Comparison of ENCODE assay signal across 19 mouse cellular contexts in genomic region chr10:75390832-75391231, GRCm38 (mm10). TPM values are rescaled to one million over a fixed set of nuclear protein-coding genes. Genes with fewer than 3 reads are reported as not detected.
DNase-seq lines count a peak whose midpoint lies in the region; ATAC-seq and TF ChIP-seq lines count a peak whose summit lies in the region.
"Had no signal": no experiment of that assay in that cellular context is flagged by ENCODE, and none has a peak within 500 bp of the region (broad histone marks: within the 10 kb centered on the region; RNA-seq: fewer than 3 reads in every experiment).

No protein-coding gene starts in this region.

- no peaks in the 10 kb centered on the region for H3K36me3 ChIP-seq in kidney, embryonic 15.5 days
- H3K36me3 ChIP-seq in lung, postnatal 0 days (ENCODE audit: insufficient read depth, low read length), result no peaks in the 10 kb centered on the region
- H3K36me3 ChIP-seq in stomach, postnatal 0 days (ENCODE audit: control insufficient read depth, insufficient read depth, low read length), result no peaks in the 10 kb centered on the region
- H3K36me3 ChIP-seq: embryonic facial prominence, embryonic 15.5 days; heart, embryonic 10.5 days; hindbrain, embryonic 10.5 days; limb, embryonic 15.5 days; midbrain, embryonic 13.5 days had no signal

- no peaks in the 10 kb centered on the region for H3K9me3 ChIP-seq in kidney, embryonic 15.5 days (replicated peaks)
- H3K9me3 ChIP-seq in lung, postnatal 0 days (ENCODE audit: low read length), result no peaks in the 10 kb centered on the region
- no peaks in the 10 kb centered on the region for H3K9me3 ChIP-seq in stomach, postnatal 0 days (ENCODE audit: control insufficient read depth, low read length)
- H3K9me3 ChIP-seq: embryonic facial prominence, embryonic 15.5 days; heart, embryonic 10.5 days; hindbrain, embryonic 10.5 days; limb, embryonic 15.5 days; midbrain, embryonic 13.5 days had no signal

- H3K27me3 ChIP-seq in kidney, embryonic 15.5 days, result no peaks in the 10 kb centered on the region
- no peaks in the 10 kb centered on the region for H3K27me3 ChIP-seq in lung, postnatal 0 days (replicated peaks; ENCODE audit: insufficient read depth, low read length)
- H3K27me3 ChIP-seq in stomach, postnatal 0 days (ENCODE audit: control insufficient read depth, insufficient read depth, low read length), result no peaks in the 10 kb centered on the region
- H3K27me3 ChIP-seq: embryonic facial prominence, embryonic 15.5 days; limb, embryonic 15.5 days; midbrain, embryonic 13.5 days had no signal

- intact Hi-C loops in gastrocnemius, adult 2 months (cut with DNase I), result loop anchor here (5.0 kb wide), 1 partner anchor 74 kb away; the partner anchor contains the start of gene Adora2a
- intact Hi-C loops in gastrocnemius, postnatal 14 days (cut with DNase I; ENCODE audit: low total_unique reads), result no loop called here

- no peak overlapping the region for H3K4me2 ChIP-seq in kidney, embryonic 15.5 days
- H3K4me2 ChIP-seq in lung, postnatal 0 days (replicated peaks; ENCODE audit: low read depth, low read length), result no peak overlapping the region
- no peak overlapping the region for H3K4me2 ChIP-seq in stomach, postnatal 0 days (replicated peaks; ENCODE audit: low read depth)
- H3K4me2 ChIP-seq: embryonic facial prominence, embryonic 15.5 days; limb, embryonic 15.5 days; midbrain, embryonic 13.5 days had no signal

- TF ChIP-seq CTCF in gastrocnemius, adult 2 months (IDR thresholded peaks at IDR 0.05), result peak; percentile 53
- TF ChIP-seq CTCF in lung, postnatal 0 days (IDR thresholded peaks at IDR 0.05), result peak; percentile 50
- peak; percentile 53 for TF ChIP-seq CTCF in stomach, postnatal 0 days (IDR thresholded peaks at IDR 0.05; ENCODE audit: low read depth)

- H3K4me3 ChIP-seq in gastrocnemius, adult 2 months, result no peak overlapping the region
- no peak overlapping the region for H3K4me3 ChIP-seq in kidney, embryonic 15.5 days (replicated peaks)
- H3K4me3 ChIP-seq in lung, postnatal 0 days (ENCODE audit: low read depth, low read length), result no peak overlapping the region
- H3K4me3 ChIP-seq in stomach, postnatal 0 days (ENCODE audit: low read depth, low read length), result no peak overlapping the region
- H3K4me3 ChIP-seq: embryonic facial prominence, embryonic 15.5 days; heart, embryonic 10.5 days; hindbrain, embryonic 10.5 days; limb, embryonic 15.5 days; midbrain, embryonic 13.5 days had no signal

- no peak for TF ChIP-seq EP300 in lung, postnatal 0 days (IDR thresholded peaks at IDR 0.05)
- no peak for TF ChIP-seq EP300 in stomach, postnatal 0 days (optimal IDR thresholded peaks at IDR 0.05)

- H3K27ac ChIP-seq in gastrocnemius, adult 2 months, result no peak overlapping the region
- H3K27ac ChIP-seq in kidney, embryonic 15.5 days, result no peak overlapping the region
- H3K27ac ChIP-seq in lung, postnatal 0 days (ENCODE audit: low read length), result no peak overlapping the region
- H3K27ac ChIP-seq in stomach, postnatal 0 days (replicated peaks), result no peak overlapping the region
- H3K27ac ChIP-seq: embryonic facial prominence, embryonic 15.5 days; heart, embryonic 10.5 days; hindbrain, embryonic 10.5 days; limb, embryonic 15.5 days; macrophage; midbrain, embryonic 13.5 days had no signal

- no peak for DNase-seq in gastrocnemius, adult 2 months
- no peak for DNase-seq in gastrocnemius, postnatal 14 days
- peak; percentile 37 for DNase-seq in kidney, adult 9 months
- DNase-seq in lung, postnatal 0 days (ENCODE audit: low spot score), result no peak
- no peak for DNase-seq in lung, adult 18-20 months
- DNase-seq in stomach, postnatal 0 days (ENCODE audit: low spot score), result no peak
- no peak for DNase-seq in frontal cortex, postnatal 25 days (ENCODE audit: low spot score in 2 of 2)
- DNase-seq: adrenal gland, postnatal 14 days; cerebellum, adult 8-10 months; thymus, postnatal 36 days had no signal

- WGBS in kidney, embryonic 15.5 days, result 79% methylated on average over 4 of the region's 4 CpGs
- 78% methylated on average over 4 of the region's 4 CpGs for WGBS in lung, postnatal 0 days
- 85% methylated on average over 4 of the region's 4 CpGs for WGBS in stomach, postnatal 0 days

- H3K9ac ChIP-seq in kidney, embryonic 15.5 days, result no peak overlapping the region
- no peak overlapping the region for H3K9ac ChIP-seq in lung, postnatal 0 days (replicated peaks; ENCODE audit: low read depth)
- no peak overlapping the region for H3K9ac ChIP-seq in stomach, postnatal 0 days (ENCODE audit: low read length)
- H3K9ac ChIP-seq: embryonic facial prominence, embryonic 15.5 days; limb, embryonic 15.5 days; midbrain, embryonic 13.5 days had no signal

- no peak for ATAC-seq in kidney, embryonic 15.5 days (replicated peaks; ENCODE audit: low FRiP score)
- no peak for ATAC-seq in lung, postnatal 0 days
- no peak for ATAC-seq in stomach, postnatal 0 days (ENCODE audit: low FRiP score, low TSS enrichment)
- ATAC-seq: intestine, embryonic 16.5 days; midbrain, embryonic 13.5 days had no signal

- H3K4me1 ChIP-seq in kidney, embryonic 15.5 days, result no peaks in the 10 kb centered on the region
- no peaks in the 10 kb centered on the region for H3K4me1 ChIP-seq in lung, postnatal 0 days (ENCODE audit: insufficient read depth, low read depth, low read length)
- no peaks in the 10 kb centered on the region for H3K4me1 ChIP-seq in stomach, postnatal 0 days (replicated peaks; ENCODE audit: control insufficient read depth, insufficient read depth)
- H3K4me1 ChIP-seq: embryonic facial prominence, embryonic 15.5 days; heart, embryonic 10.5 days; hindbrain, embryonic 10.5 days; limb, embryonic 15.5 days; midbrain, embryonic 13.5 days had no signal

RNA-seq across cellular contexts. Expression of gene Upb1, which starts 10.1 kb away (rescaled TPM):
- not detected for total RNA-seq in gastrocnemius, adult 2 months (2021)
- total RNA-seq in gastrocnemius, postnatal 14 days (2021), result under 1 TPM in 1 of 2 experiments, not detected in 1; 0.29 TPM
- polyA plus RNA-seq in kidney, embryonic 15.5 days (2015; fragmentation: Nextera tagmentation; extraction: Ambion mirVana), result 1.6 and 1.8 TPM in 2 replicates
- 0.27 and 0.33 TPM in 2 replicates for polyA plus RNA-seq in lung, postnatal 0 days (2015; fragmentation: Nextera tagmentation; extraction: Ambion mirVana)
- polyA plus RNA-seq in stomach, postnatal 0 days (2015; fragmentation: Nextera tagmentation; extraction: Ambion mirVana), result 3.8 and 5.3 TPM in 2 replicates
- polyA plus RNA-seq: forebrain, embryonic 11.5 days; hindbrain, embryonic 10.5 days; midbrain, embryonic 13.5 days had no signal
